ENCODE assay signal across 12 mouse cellular contexts in the genomic region with DNA sequence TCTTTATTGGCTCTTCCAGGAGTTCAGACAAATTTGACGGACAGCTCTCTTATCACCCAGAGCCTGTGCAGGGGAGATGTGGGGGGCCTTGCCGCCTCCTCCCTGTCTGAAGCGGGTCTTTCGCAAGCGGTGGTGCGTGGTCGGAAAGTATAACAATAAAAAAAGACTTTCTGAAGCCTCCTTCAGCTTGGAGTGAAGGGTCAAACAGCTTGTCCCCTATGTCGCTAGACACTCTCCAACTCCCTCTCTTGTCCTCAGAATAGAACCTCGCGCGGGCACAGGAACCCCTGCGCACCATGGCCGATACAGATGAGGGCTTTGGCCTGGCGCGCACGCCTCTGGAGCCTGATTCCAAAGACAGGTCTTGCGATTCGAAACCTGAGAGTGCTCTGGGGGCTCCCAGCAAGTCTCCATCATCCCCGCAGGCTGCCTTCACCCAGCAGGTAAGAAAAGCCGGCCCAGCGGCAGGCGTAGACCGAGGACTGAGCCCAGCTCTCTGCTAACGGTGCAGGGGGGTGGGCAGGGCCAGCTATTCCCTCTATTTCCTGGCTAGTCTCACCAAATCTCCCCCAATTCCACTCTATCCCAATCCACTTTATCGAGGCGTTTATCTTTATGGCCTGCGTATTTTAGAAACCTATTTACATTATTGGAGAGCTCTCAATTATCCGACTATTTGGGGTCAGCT. TPM values are rescaled to one million over a fixed set of nuclear protein-coding genes. Genes with fewer than 3 reads are reported as not detected.
DNase-seq lines count a peak whose midpoint lies in the region; ATAC-seq and TF ChIP-seq lines count a peak whose summit lies in the region.
"Had no signal": no experiment of that assay in that cellular context is flagged by ENCODE, and none has a peak within 500 bp of the region (broad histone marks: within the 10 kb centered on the region; RNA-seq: fewer than 3 reads in every experiment).

No protein-coding gene starts in this region.

- H3K4me2 ChIP-seq in limb, embryonic 12.5 days, result peak overlapping the region; percentile 68

- no peaks in the 10 kb centered on the region for H3K9me3 ChIP-seq in megakaryocyte, embryonic 14.5 days
- no peaks in the 10 kb centered on the region for H3K9me3 ChIP-seq in embryonic facial prominence, embryonic 10.5 days
- no peaks in the 10 kb centered on the region for H3K9me3 ChIP-seq in limb, embryonic 12.5 days

- peaks cover 33% of the 10 kb centered on the region for H3K4me1 ChIP-seq in megakaryocyte, embryonic 14.5 days
- peaks cover 12% of the 10 kb centered on the region for H3K4me1 ChIP-seq in embryonic facial prominence, embryonic 10.5 days
- H3K4me1 ChIP-seq in limb, embryonic 12.5 days (replicated peaks), result peaks cover 12% of the 10 kb centered on the region; the same call in 1 of the 2 replicates

- no peak overlapping the region for H3K27ac ChIP-seq in embryonic facial prominence, embryonic 10.5 days (replicated peaks)
- H3K27ac ChIP-seq in limb, embryonic 12.5 days, result peak overlapping the region; percentile 98
- no peak overlapping the region for H3K27ac ChIP-seq in gastrocnemius, adult 2 months
- H3K27ac ChIP-seq: macrophage had no signal

- WGBS in embryonic facial prominence, embryonic 10.5 days, result under 1% methylated on average over 28 of the region's 28 CpGs
- WGBS in limb, embryonic 12.5 days, result under 1% methylated on average over 28 of the region's 28 CpGs

- intact Hi-C loops in gastrocnemius, adult 2 months (cut with DNase I), result no loop called here

- peak; percentile 61 for DNase-seq in embryonic facial prominence, embryonic 10.5 days (ENCODE audit: low spot score)
- peak; percentile 38 to 62 for DNase-seq in heart, adult 9 months (ENCODE audit: low spot score in 2 of 2)
- no peak for DNase-seq in thymus, postnatal 10 days (ENCODE audit: low spot score in 2 of 2)
- no peak for DNase-seq in gastrocnemius, adult 2 months
- DNase-seq: layer of hippocampus, postnatal 36 days had no signal

- H3K27me3 ChIP-seq in megakaryocyte, embryonic 14.5 days (replicated peaks), result peaks cover 94% of the 10 kb centered on the region
- peaks cover 100% of the 10 kb centered on the region for H3K27me3 ChIP-seq in embryonic facial prominence, embryonic 10.5 days (replicated peaks; ENCODE audit: low read depth, poor library complexity, severe bottlenecking)
- H3K27me3 ChIP-seq in limb, embryonic 12.5 days, result peaks cover 91% of the 10 kb centered on the region

- ATAC-seq in megakaryocyte, adult 5-6 weeks (ENCODE audit: poor library complexity, severe bottlenecking), result no peak
- ATAC-seq in limb, embryonic 12.5 days (ENCODE audit: insufficient number of reproducible peaks, insufficient read depth, low FRiP score, low TSS enrichment, low read depth), result no peak

- H3K36me3 ChIP-seq in megakaryocyte, embryonic 14.5 days (replicated peaks; ENCODE audit: low read length), result no peaks in the 10 kb centered on the region
- H3K36me3 ChIP-seq in embryonic facial prominence, embryonic 10.5 days (replicated peaks), result no peaks in the 10 kb centered on the region
- H3K36me3 ChIP-seq in limb, embryonic 12.5 days, result peaks cover 11% of the 10 kb centered on the region; the same call in 1 of the 2 replicates

- H3K9ac ChIP-seq in limb, embryonic 12.5 days (replicated peaks), result peak overlapping the region; percentile 96

- peak overlapping the region; percentile 40 for H3K4me3 ChIP-seq in megakaryocyte, embryonic 14.5 days (replicated peaks)
- no peak overlapping the region for H3K4me3 ChIP-seq in embryonic facial prominence, embryonic 10.5 days
- peak overlapping the region; percentile 59 for H3K4me3 ChIP-seq in limb, embryonic 12.5 days (replicated peaks)
- H3K4me3 ChIP-seq in gastrocnemius, adult 2 months, result no peak overlapping the region
- H3K4me3 ChIP-seq: erythroblast, embryonic 14.5 days had no signal

- no peak for TF ChIP-seq CTCF in gastrocnemius, adult 2 months (IDR thresholded peaks at IDR 0.05)

RNA-seq across cellular contexts. Expression of a gene that starts 4.3 kb away (rescaled TPM):
- 0.06 TPM in 1 of 2 replicates, not detected in the other for polyA plus RNA-seq in megakaryocyte, embryonic 14.5 days (2012; ENCODE audit: insufficient read depth, low replicate concordance)
- total RNA-seq in megakaryocyte, adult 5-6 weeks (2015), result not detected in 2 replicates
- not detected in 2 replicates for total RNA-seq in megakaryocyte, adult 5-6 weeks (2017)
- polyA plus RNA-seq in embryonic facial prominence, embryonic 10.5 days (2016; fragmentation: Nextera tagmentation; extraction: Ambion mirVana), result 0.45 and 0.98 TPM in 2 replicates
- 35.6 and 51.2 TPM in 2 replicates for polyA plus RNA-seq in limb, embryonic 12.5 days (2016; fragmentation: Nextera tagmentation; extraction: Ambion mirVana)
- total RNA-seq in gastrocnemius, adult 2 months (2021), result under 1 TPM in 1 of 2 experiments, not detected in 1; 0.28 TPM
- total RNA-seq: layer of hippocampus, postnatal 36 days had no signal
- polyA plus RNA-seq: erythroblast, embryonic 14.5 days; kidney, embryonic 14.5 days; macrophage; small intestine, adult 2 months had no signal

Comparison
In these comparisons a context has a peak if more than half of its experiments do, and no peak if none do; other contexts are left out.
1. H3K4me3 ChIP-seq: peak in megakaryocyte, embryonic 14.5 days (single experiment) and limb, embryonic 12.5 days (single experiment); none in embryonic facial prominence, embryonic 10.5 days (single experiment) and gastrocnemius, adult 2 months (single experiment).
2. DNase-seq: peak in embryonic facial prominence, embryonic 10.5 days (single experiment) and heart, adult 9 months (2 of 2); none in thymus, postnatal 10 days (0 of 2) and gastrocnemius, adult 2 months (single experiment).
3. RNA of a gene that starts 4.3 kb away (polyA plus RNA-seq): 35.6 to 51.2 TPM in limb, embryonic 12.5 days; 0.45 to 0.98 TPM in embryonic facial prominence, embryonic 10.5 days and 0.06 TPM in megakaryocyte, embryonic 14.5 days; every median in the first group is over 10 times any median in the second.